Mouse (Mus musculus) heart, adult 2 months (tissue): ENCODE results near the gene Pparg. TPM values are rescaled to one million over a fixed set of nuclear protein-coding genes. Genes with fewer than 3 reads are reported as not detected.

ENCODE experiments used
- DNase-seq, 2 experiments: peaks; one replicate each; pipeline ENCODE4 v3.0.0; 2021
- H3K27ac ChIP-seq: fragments of 200-600 bp; 2 replicates; pipeline ENCODE4 v1.8.1; 2022
- H3K27me3 ChIP-seq: fragments of 200-500 bp; 2 replicates; pipeline ENCODE4 v1.6.1; 2012; ENCODE audit warnings: mild to moderate bottlenecking, low read length, inconsistent platforms, mixed read lengths; ENCODE audit not compliant: control insufficient read depth, insufficient read depth
- H3K36me3 ChIP-seq: fragments of 200-500 bp; 2 replicates; pipeline ENCODE4 v1.6.1; 2012; ENCODE audit warnings: low read length, inconsistent platforms; ENCODE audit not compliant: control insufficient read depth, insufficient read depth
- H3K4me1 ChIP-seq: fragments of 200-500 bp; 2 replicates; pipeline ENCODE4 v1.6.1; 2011; ENCODE audit warnings: low read length; ENCODE audit not compliant: control insufficient read depth, insufficient read depth
- H3K4me3 ChIP-seq: fragments of 200-600 bp; 2 replicates; pipeline ENCODE4 v1.8.1; 2022
- H3K79me2 ChIP-seq: fragments of 200-500 bp; replicated peaks from 2 replicates; pipeline ENCODE4 v1.6.1; 2012; ENCODE audit warnings: mild to moderate bottlenecking, inconsistent platforms, low read length, moderate library complexity, mixed read lengths; ENCODE audit not compliant: control insufficient read depth, insufficient read depth
- H3K9ac ChIP-seq: fragments of 200-500 bp; 2 replicates; pipeline ENCODE4 v1.6.1; 2012; ENCODE audit warnings: low read depth, mild to moderate bottlenecking, control low read depth, inconsistent platforms, low read length, mixed read lengths
- CTCF ChIP-seq: fragments of 200-600 bp; IDR thresholded peaks from 2 replicates; pipeline ENCODE4 v1.8.1; 2022; ENCODE audit warnings: antibody characterized with exemption, mild to moderate bottlenecking, moderate library complexity
- EP300 ChIP-seq: fragments of 200-500 bp; IDR thresholded peaks from 2 replicates; pipeline ENCODE4 v1.6.1; 2011; ENCODE audit warnings: low read depth, low read length, control low read depth; ENCODE audit not compliant: insufficient read depth
- POLR2A ChIP-seq: fragments of 200-500 bp; IDR thresholded peaks from 2 replicates; pipeline ENCODE4 v1.6.1; 2011; ENCODE audit warnings: mild to moderate bottlenecking, low read depth, low read length, control low read depth; ENCODE audit not compliant: insufficient read depth
- WGBS: fragments of 180-500 bp; shearing (Covaris S2); methylation state at CpG from one replicate; pipeline ENCODE4 v1.1.7; 2018; 5-methylcytosine and 5-hydroxymethylcytosine counted together
- intact Hi-C: fragments of 180-260 bp; cut with DNase I; formaldehyde crosslinking; loops from one replicate; pipeline ENCODE4 v1.15.1; 2025
- polyA plus RNA-seq: library from polyadenylated mRNA; depleted of rRNA; stranded (reverse); fragments of >200 nt; gene quantifications from 2 replicates; pipeline ENCODE4 v1.2.3, GENCODE M21; 2012
- total RNA-seq, 2 experiments: library from RNA; stranded (reverse); gene quantifications; 2 replicates each; pipeline ENCODE4 v1.2.3; 2021

Pparg gene
- total and polyA plus RNA-seq, 3 experiments: 11.6 to 15.7 (median 11.7) TPM

DNA sequence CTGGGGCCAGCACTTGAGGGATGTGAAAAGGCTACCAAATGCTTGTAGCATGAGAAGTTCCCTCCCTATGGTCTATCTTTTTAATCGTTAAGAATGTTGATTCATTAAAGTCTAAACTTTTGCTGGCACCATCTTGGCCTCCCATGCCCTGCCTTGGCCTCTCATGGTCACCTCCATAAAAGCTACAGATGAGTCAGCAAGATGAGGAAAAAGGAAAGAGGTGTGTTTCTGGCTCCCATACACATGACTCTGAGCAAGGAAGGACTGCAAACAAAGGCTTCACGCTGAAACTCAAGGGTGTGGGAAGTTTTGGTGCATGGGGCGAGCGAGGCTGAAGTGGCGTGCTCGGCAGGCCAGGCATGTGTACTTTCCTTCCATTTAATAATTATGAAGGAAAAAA, 41.9 kb upstream of the Pparg start:
- Histone ChIP-seq H3K36me3 (no peaks in the 10 kb centered on the region), H3K27me3 (no peaks in the 10 kb centered on the region), H3K79me2 (no peaks in the 10 kb centered on the region), H3K9ac (no peak overlapping the region), H3K4me3 (no peak overlapping the region), H3K27ac (no peak overlapping the region), H3K4me1 (peaks cover 4% of the 10 kb centered on the region)
- intact Hi-C loops: loop anchor here (2.0 to 5.0 kb wide), 2 partner anchors 26 to 42 kb away; no protein-coding TSS in a partner anchor
- TF ChIP-seq EP300 (no peak), CTCF (no peak), POLR2A (no peak)
- no peak for DNase-seq
- WGBS: 58% methylated on average over 6 of the region's 6 CpGs

DNA sequence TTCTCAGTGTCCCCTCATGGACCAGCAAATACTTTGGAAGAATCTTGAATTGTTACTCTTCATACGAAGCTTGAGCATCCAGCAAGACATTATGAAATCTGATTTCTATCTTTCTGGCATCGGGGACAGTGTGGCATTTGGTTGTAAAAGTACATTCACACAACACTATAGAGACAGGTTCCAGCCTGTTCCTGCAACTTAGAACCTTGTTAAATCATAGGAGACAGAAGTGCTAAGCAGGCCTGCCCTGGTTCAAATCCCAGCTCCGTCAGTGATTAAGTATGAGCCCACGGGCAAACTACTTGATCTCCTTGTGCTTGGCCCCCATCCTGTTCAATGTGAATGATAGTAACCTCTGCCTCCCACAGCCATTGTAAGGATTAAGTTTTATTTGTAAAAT, 41.1 kb upstream of the Pparg start:
- Histone ChIP-seq H3K79me2 (no peaks in the 10 kb centered on the region), H3K27me3 (no peaks in the 10 kb centered on the region), H3K4me3 (no peak overlapping the region), H3K27ac (no peak overlapping the region), H3K4me1 (peaks cover 4% of the 10 kb centered on the region), H3K36me3 (no peaks in the 10 kb centered on the region), H3K9ac (no peak overlapping the region)
- intact Hi-C loops: loop anchor here (2.0 to 5.0 kb wide), 2 partner anchors 25 to 42 kb away; no protein-coding TSS in a partner anchor
- 91% methylated on average over 4 of the region's 4 CpGs for WGBS
- DNase-seq: no peak
- TF ChIP-seq EP300 (no peak), CTCF (no peak), POLR2A (no peak)

DNA sequence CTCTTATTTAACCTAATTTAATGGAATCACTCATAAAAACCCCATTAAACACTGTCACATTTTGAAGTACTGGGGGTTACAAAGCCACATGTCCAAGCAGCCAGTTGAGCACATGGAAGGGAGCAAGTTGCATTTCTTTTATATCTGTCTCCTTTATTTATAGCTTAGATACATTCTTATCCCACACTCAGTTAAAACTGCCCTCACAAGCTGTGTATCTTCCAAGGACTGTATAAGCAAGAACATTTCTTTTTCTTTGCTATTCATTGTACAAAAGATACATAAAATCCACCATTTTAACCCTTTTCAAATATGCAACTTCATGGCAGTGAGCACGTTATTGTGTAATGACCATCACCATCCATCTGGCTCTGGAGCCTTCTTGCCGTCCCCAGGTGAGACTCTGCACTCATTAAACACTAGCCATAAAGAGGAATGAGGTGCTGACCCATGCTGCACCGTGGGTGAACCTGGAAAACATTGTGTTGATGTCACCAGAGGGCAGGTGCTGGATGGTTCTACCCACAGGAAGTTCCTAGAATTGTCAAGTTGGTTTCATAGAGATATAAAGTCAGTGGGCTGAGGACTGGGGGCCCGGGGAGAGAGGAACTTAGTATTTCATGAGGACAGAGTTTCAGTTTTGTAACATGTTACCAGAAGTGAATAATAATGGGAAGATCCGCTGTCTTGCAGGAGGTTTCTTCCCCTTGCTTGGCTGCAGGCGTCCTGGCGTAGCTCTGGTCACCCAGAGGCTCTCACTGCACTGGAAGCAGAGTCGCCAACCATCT, 39.6 kb upstream of the Pparg start:
- peaks cover 3% of the 10 kb centered on the region for H3K4me1 ChIP-seq
- no peaks in the 10 kb centered on the region for H3K79me2 ChIP-seq
- H3K27ac ChIP-seq: no peak overlapping the region
- H3K9ac ChIP-seq: no peak overlapping the region
- no peak for DNase-seq
- H3K4me3 ChIP-seq: no peak overlapping the region
- no peaks in the 10 kb centered on the region for H3K27me3 ChIP-seq
- 77% methylated on average over 8 of the region's 8 CpGs for WGBS
- no peaks in the 10 kb centered on the region for H3K36me3 ChIP-seq
- intact Hi-C loops: no loop called here
- no peak for TF ChIP-seq EP300
- TF ChIP-seq CTCF: no peak
- no peak for TF ChIP-seq POLR2A

DNA sequence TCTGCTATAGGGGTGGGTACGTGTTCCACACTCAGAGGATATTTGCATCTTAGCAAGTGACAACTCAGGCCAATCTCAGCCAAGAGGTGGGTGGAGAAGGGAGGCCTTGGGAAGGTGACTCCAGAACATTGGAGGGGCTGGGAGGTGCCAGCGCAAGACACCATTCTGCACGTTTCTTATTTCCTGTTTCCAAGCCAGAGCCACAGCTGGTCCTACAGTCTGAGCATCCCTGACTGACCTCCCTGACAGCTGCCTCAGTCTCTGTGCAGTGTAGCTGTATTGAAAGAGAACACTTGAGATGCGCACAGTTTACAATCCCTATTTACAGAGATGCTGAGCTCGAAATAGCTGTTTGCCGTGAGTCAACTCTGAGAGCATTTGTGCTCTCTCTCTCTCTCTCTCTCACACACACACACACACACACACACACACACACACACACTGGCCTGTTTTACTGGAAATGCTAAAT, 38.8 kb upstream of the Pparg start:
- Histone ChIP-seq H3K27me3 (no peaks in the 10 kb centered on the region), H3K27ac (no peak overlapping the region), H3K36me3 (no peaks in the 10 kb centered on the region), H3K9ac (no peak overlapping the region), H3K4me1 (peaks cover 3% of the 10 kb centered on the region), H3K4me3 (no peak overlapping the region), H3K79me2 (no peaks in the 10 kb centered on the region)
- DNase-seq: no peak
- WGBS: 65% methylated on average over 6 of the region's 6 CpGs
- intact Hi-C loops: no loop called here
- no peak for TF ChIP-seq POLR2A
- no peak for TF ChIP-seq CTCF
- TF ChIP-seq EP300: no peak

DNA sequence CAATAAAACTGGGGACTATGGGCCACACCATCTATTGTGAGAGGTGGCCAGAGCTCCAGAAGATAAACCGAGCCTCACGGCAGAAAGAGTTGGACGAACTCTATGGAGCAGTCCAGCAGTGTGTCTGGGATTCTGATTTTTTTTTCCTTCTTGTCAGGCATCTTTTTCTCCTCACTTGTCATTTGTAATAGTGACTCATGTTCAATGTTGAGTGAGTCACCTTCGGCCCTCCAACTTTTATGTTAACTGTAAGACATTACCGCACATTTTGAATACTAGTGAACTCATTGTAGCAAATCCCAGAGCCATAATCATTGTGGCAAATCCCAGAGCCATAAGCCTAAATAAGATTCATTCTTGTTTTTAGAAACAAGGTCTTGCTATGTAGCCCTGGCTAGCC, 37.8 kb upstream of the Pparg start:
- Histone ChIP-seq H3K36me3 (no peaks in the 10 kb centered on the region), H3K9ac (no peak overlapping the region), H3K27ac (no peak overlapping the region), H3K4me1 (peaks cover 3% of the 10 kb centered on the region), H3K79me2 (no peaks in the 10 kb centered on the region), H3K27me3 (no peaks in the 10 kb centered on the region), H3K4me3 (no peak overlapping the region)
- TF ChIP-seq CTCF (no peak), POLR2A (no peak), EP300 (no peak)
- DNase-seq: no peak
- intact Hi-C loops: no loop called here
- 88% methylated on average over 5 of the region's 5 CpGs for WGBS

DNA sequence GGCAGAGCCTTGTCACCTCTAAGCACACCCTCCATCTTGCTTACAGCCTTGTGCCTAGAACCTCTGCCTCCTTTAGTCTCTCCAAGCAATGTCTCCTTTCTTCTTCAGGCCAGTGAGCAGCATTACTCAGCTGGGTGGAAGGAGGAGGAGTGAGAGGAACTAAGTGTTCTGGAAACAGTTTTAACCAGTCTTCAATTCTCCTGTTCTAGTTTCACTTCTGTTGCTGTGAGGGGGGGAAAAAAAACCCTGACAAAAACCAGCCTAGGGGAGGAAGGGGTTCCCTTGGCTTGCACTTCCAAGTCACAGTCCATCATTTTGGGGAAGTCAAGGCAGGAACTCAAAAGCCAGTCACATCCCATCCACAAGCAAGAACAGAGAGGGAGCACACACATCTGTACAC, 29.8 kb upstream of the Pparg start:
- H3K4me1 ChIP-seq: no peaks in the 10 kb centered on the region
- intact Hi-C loops: loop anchor here (5.0 kb wide), 1 partner anchor 49 kb away; no protein-coding TSS in a partner anchor
- H3K9ac ChIP-seq: no peak overlapping the region
- H3K27me3 ChIP-seq: no peaks in the 10 kb centered on the region
- no peaks in the 10 kb centered on the region for H3K36me3 ChIP-seq
- H3K79me2 ChIP-seq: no peaks in the 10 kb centered on the region
- H3K4me3 ChIP-seq: no peak overlapping the region
- no peak overlapping the region for H3K27ac ChIP-seq
- TF ChIP-seq EP300 (no peak), CTCF (no peak), POLR2A (no peak)
- DNase-seq: no peak
